Comparison of ENCODE assay signal across 7 mouse cellular contexts in genomic region chr9:78521689-78522088, GRCm38 (mm10). TPM values are rescaled to one million over a fixed set of nuclear protein-coding genes. Genes with fewer than 3 reads are reported as not detected.
A peak's percentile ranks its signal among the peaks of the same experiment; 100 is the strongest.
DNase-seq lines count a peak whose midpoint lies in the region; ATAC-seq and TF ChIP-seq lines count a peak whose summit lies in the region.

No protein-coding gene starts in this region.

- no peak overlapping the region; the same call in 1 of the 2 replicates for H3K4me3 ChIP-seq in G1E (ENCODE audit: low read depth, low read length)
- H3K4me3 ChIP-seq in forebrain, embryonic 12.5 days (replicated peaks), result peak overlapping the region; percentile 58
- H3K4me3 ChIP-seq in intestine, embryonic 14.5 days (ENCODE audit: low read depth, low read length), result peak overlapping the region; percentile 51
- H3K4me3 ChIP-seq in lung, embryonic 14.5 days (ENCODE audit: low read depth, low read length), result peak overlapping the region; percentile 51
- peak overlapping the region; percentile 48 for H3K4me3 ChIP-seq in neural tube, embryonic 13.5 days

- H3K36me3 ChIP-seq in G1E (replicated peaks), result no peaks in the 10 kb centered on the region
- H3K36me3 ChIP-seq in forebrain, embryonic 12.5 days (replicated peaks), result peaks cover 18% of the 10 kb centered on the region
- H3K36me3 ChIP-seq in intestine, embryonic 14.5 days (ENCODE audit: control insufficient read depth, insufficient read depth, low read length), result no peaks in the 10 kb centered on the region
- no peaks in the 10 kb centered on the region for H3K36me3 ChIP-seq in lung, embryonic 14.5 days (ENCODE audit: insufficient read depth)
- H3K36me3 ChIP-seq in neural tube, embryonic 13.5 days, result no peaks in the 10 kb centered on the region

- peaks cover 32% of the 10 kb centered on the region for H3K4me1 ChIP-seq in G1E (ENCODE audit: insufficient read depth, low read depth, low read length)
- H3K4me1 ChIP-seq in forebrain, embryonic 12.5 days, result peaks cover 15% of the 10 kb centered on the region
- H3K4me1 ChIP-seq in intestine, embryonic 14.5 days (replicated peaks; ENCODE audit: control insufficient read depth, insufficient read depth, low read length), result no peaks in the 10 kb centered on the region; the same call in 1 of the 2 replicates
- H3K4me1 ChIP-seq in lung, embryonic 14.5 days (ENCODE audit: insufficient read depth), result no peaks in the 10 kb centered on the region; the same call in 1 of the 2 replicates
- peaks cover 21% of the 10 kb centered on the region for H3K4me1 ChIP-seq in neural tube, embryonic 13.5 days (replicated peaks)

- DNase-seq in CD4-positive, CD25-positive, alpha-beta regulatory T cell, adult 2 months (ENCODE audit: low read depth, low spot score), result peak; percentile 81
- DNase-seq in G1E (ENCODE audit: low spot score) (peak; percentile 13), adipocyte (ENCODE audit: low spot score) (no peak)
- DNase-seq in intestine, embryonic 14.5 days (ENCODE audit: low spot score), result peak; percentile 67
- peak; percentile 31 for DNase-seq in lung, embryonic 14.5 days

- H3K9me3 ChIP-seq in G1E (replicated peaks), result no peaks in the 10 kb centered on the region
- no peaks in the 10 kb centered on the region for H3K9me3 ChIP-seq in forebrain, embryonic 12.5 days
- H3K9me3 ChIP-seq in intestine, embryonic 14.5 days (ENCODE audit: control insufficient read depth, low read length), result no peaks in the 10 kb centered on the region
- H3K9me3 ChIP-seq in lung, embryonic 14.5 days (ENCODE audit: low read depth, low read length), result no peaks in the 10 kb centered on the region
- H3K9me3 ChIP-seq in neural tube, embryonic 13.5 days, result no peaks in the 10 kb centered on the region

- WGBS in forebrain, embryonic 12.5 days, result 32% methylated on average over 14 of the region's 14 CpGs
- WGBS in intestine, embryonic 14.5 days, result 31% methylated on average over 14 of the region's 14 CpGs
- WGBS in lung, embryonic 14.5 days, result 28% methylated on average over 14 of the region's 14 CpGs
- WGBS in neural tube, embryonic 13.5 days, result 38% methylated on average over 14 of the region's 14 CpGs

- peaks cover 31% of the 10 kb centered on the region for H3K27me3 ChIP-seq in G1E (ENCODE audit: insufficient read depth, low read length)
- no peaks in the 10 kb centered on the region for H3K27me3 ChIP-seq in forebrain, embryonic 12.5 days
- H3K27me3 ChIP-seq in intestine, embryonic 14.5 days (replicated peaks; ENCODE audit: control insufficient read depth, insufficient read depth, low read length), result no peaks in the 10 kb centered on the region
- no peaks in the 10 kb centered on the region for H3K27me3 ChIP-seq in lung, embryonic 14.5 days (ENCODE audit: insufficient read depth, low read length)
- H3K27me3 ChIP-seq in neural tube, embryonic 13.5 days, result no peaks in the 10 kb centered on the region

- TF ChIP-seq CTCF in G1E (IDR thresholded peaks at IDR 0.05; ENCODE audit: low read depth, low read length), result no peak
- peak; percentile 55 for TF ChIP-seq CTCF in lung, embryonic 14.5 days (IDR thresholded peaks at IDR 0.05; ENCODE audit: low read depth)

- peak overlapping the region; percentile 71 for H3K9ac ChIP-seq in forebrain, embryonic 12.5 days
- H3K9ac ChIP-seq in intestine, embryonic 14.5 days (ENCODE audit: low read length), result no peak overlapping the region
- H3K9ac ChIP-seq in lung, embryonic 14.5 days, result peak overlapping the region; percentile 51
- H3K9ac ChIP-seq in neural tube, embryonic 13.5 days, result peak overlapping the region; percentile 69

- ATAC-seq in G1E (ENCODE audit: extremely low read depth, insufficient number of reproducible peaks, low FRiP score, poor library complexity, severe bottlenecking), result no peak
- ATAC-seq in forebrain, embryonic 12.5 days (ENCODE audit: low FRiP score), result 0 out of 2 replicates have a peak, but pooled peaks have one; percentile 12
- no peak for ATAC-seq in intestine, embryonic 14.5 days (replicated peaks; ENCODE audit: low FRiP score, low TSS enrichment, low read depth)
- ATAC-seq in lung, embryonic 14.5 days (ENCODE audit: insufficient read depth), result no peak
- no peak for ATAC-seq in neural tube, embryonic 13.5 days (ENCODE audit: low read depth)

- H3K4me2 ChIP-seq in forebrain, embryonic 12.5 days, result peak overlapping the region; percentile 65
- peak overlapping the region; percentile 95 for H3K4me2 ChIP-seq in intestine, embryonic 14.5 days (ENCODE audit: low read length)
- H3K4me2 ChIP-seq in lung, embryonic 14.5 days, result peak overlapping the region; percentile 86
- H3K4me2 ChIP-seq in neural tube, embryonic 13.5 days, result peak overlapping the region; percentile 86

- peak overlapping the region; percentile 93 for H3K27ac ChIP-seq in forebrain, embryonic 12.5 days
- H3K27ac ChIP-seq in intestine, embryonic 14.5 days (ENCODE audit: low read depth), result peak overlapping the region; percentile 74
- no peak overlapping the region for H3K27ac ChIP-seq in lung, embryonic 14.5 days (ENCODE audit: low read depth)
- 0 out of 2 replicates have a peak overlapping the region, but pooled peaks have one; percentile 76 for H3K27ac ChIP-seq in neural tube, embryonic 13.5 days (replicated peaks)

RNA-seq across cellular contexts. Expression of gene Eef1a1, which starts 32.7 kb away (rescaled TPM):
- total RNA-seq in G1E (2014; fragmentation: Nextera tagmentation) (20,210 and 21,324 TPM in 2 replicates), G1E (2017) (8,565 and 9,264 TPM in 2 replicates)
- 1,062 and 1,118 TPM in 2 replicates for polyA plus RNA-seq in G1E (2012)
- polyA plus RNA-seq in forebrain, embryonic 12.5 days (2016; fragmentation: Nextera tagmentation; extraction: Ambion mirVana), result 3,508 and 3,592 TPM in 2 replicates
- 5,695 and 6,055 TPM in 2 replicates for polyA plus RNA-seq in intestine, embryonic 14.5 days (2014; fragmentation: Nextera tagmentation; extraction: Ambion mirVana)
- 5,431 and 5,487 TPM in 2 replicates for polyA plus RNA-seq in lung, embryonic 14.5 days (2014; fragmentation: Nextera tagmentation; extraction: Ambion mirVana)
- 3,346 and 3,414 TPM in 2 replicates for polyA plus RNA-seq in neural tube, embryonic 13.5 days (2015; fragmentation: Nextera tagmentation; extraction: Ambion mirVana)
